Mouse (Mus musculus) lung, postnatal 0 days (tissue): ENCODE measurements around the gene Orai3.

Experiments
- CTCF ChIP-seq: IDR thresholded peaks from 2 replicates; pipeline ENCODE4 v1.5.1; 2016; ENCODE audit warnings: antibody characterized with exemption, mild to moderate bottlenecking
- EP300 ChIP-seq: IDR thresholded peaks from 2 replicates; pipeline ENCODE4 v1.6.1; 2016; ENCODE audit warnings: antibody characterized with exemption, mild to moderate bottlenecking, control low read depth

DNA sequence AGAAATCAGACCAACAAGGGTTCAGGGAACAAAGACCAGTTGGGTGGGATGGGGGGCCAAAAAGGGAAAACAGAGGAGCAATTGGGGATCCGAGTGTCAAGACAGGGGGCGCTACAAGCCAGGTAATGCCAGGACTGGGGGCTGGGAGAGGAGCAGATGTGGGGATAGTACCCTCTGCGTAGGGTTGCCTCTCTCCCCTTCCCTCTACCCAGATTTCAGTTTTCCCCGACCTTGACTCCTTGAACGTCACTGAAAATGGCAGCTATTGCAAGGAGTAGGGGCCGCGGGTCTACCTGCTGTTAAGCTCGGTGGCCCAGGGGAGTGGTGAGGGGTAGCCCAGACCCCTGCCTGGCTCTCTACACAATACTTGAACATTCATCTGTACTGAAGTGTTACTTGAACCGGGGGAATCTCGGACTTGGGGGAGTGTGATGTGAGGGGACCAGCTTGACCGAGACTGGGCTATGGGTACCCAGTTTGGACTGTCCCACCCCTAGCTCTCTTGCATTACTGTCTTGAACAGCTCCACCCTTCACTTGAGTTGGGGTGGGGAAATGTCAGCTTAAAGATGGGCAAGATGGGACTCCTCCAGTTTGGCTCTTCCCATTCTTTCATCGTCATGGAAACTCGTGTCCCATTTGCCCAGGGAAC is 1.1 kb upstream of the Orai3 start:
- peak; percentile 46 for TF ChIP-seq CTCF
- no peak for TF ChIP-seq EP300
